Mouse (Mus musculus) large intestine, adult 2 months (tissue): ENCODE data around the gene Rhox2b. TPM values are rescaled to one million over a fixed set of nuclear protein-coding genes. Genes with fewer than 3 reads are reported as not detected.
"Not testable (repeated sequence)": the region's sequence is repeated elsewhere in the genome, so short reads cannot be mapped to it uniquely, and the experiment has no call there.

Experiments used
- DNase-seq: peaks from one replicate; pipeline ENCODE4 v3.0.0-alpha.2; 2012; ENCODE audit warnings: low read depth, low spot score
- WGBS: fragments of 180-500 bp; shearing (Covaris S2); methylation state at CpG from one replicate; pipeline ENCODE4 v1.1.7; 2018; 5-methylcytosine and 5-hydroxymethylcytosine counted together
- polyA plus RNA-seq: library from polyadenylated mRNA; depleted of rRNA; stranded (reverse); fragments of >200 nt; gene quantifications from 2 replicates; pipeline ENCODE4 v1.2.3, GENCODE M21; 2012; rRNA removed

Rhox2b gene
- polyA plus RNA-seq, result not detected in 2 replicates

GRCm38 (mm10) chrX:37411767-37412166 lies at the start of gene Rhox2b:
Gene Rhox2b (plus strand): TSS chrX:37412067.
- no CpG with 5 or more reads among the region's 9 CpGs for WGBS
- DNase-seq, result not testable (repeated sequence)

GRCm38 (mm10) chrX:37379728-37380127 lies 32.1 kb upstream of the Rhox2b start, which contains the start of gene Rhox3a2:
Gene Rhox3a2 (plus strand): TSS chrX:37380028.
- WGBS, result no CpG with 5 or more reads among the region's 1 CpGs
- not testable (repeated sequence) for DNase-seq

GRCm38 (mm10) chrX:37390548-37390947 lies 21.3 kb upstream of the Rhox2b start, which contains the start of gene Rhox4a2:
Gene Rhox4a2 (plus strand): TSS chrX:37390848.
- WGBS, result 90% methylated on average over 8 of the region's 16 CpGs
- DNase-seq, result not testable (repeated sequence)

- DNase-seq, result not testable (repeated sequence)
- 88% methylated on average over 15 of the region's 15 CpGs for WGBS
Measured at GRCm38 (mm10) chrX:37432194-37432593, 20.3 kb downstream of the Rhox2b start, which contains the start of gene Rhox4b. Gene Rhox4b (plus strand): TSS chrX:37432494.

- 92% methylated on average over 9 of the region's 10 CpGs for WGBS
- not testable (repeated sequence) for DNase-seq
Measured at GRCm38 (mm10) chrX:37453380-37453779, 41.5 kb downstream of the Rhox2b start, which contains the start of gene Rhox2c. Gene Rhox2c (plus strand): TSS chrX:37453680.

- WGBS, result 88% methylated on average over 3 of the region's 4 CpGs
- DNase-seq, result not testable (repeated sequence)
Measured at GRCm38 (mm10) chrX:37458285-37458684, 46.4 kb downstream of the Rhox2b start, which contains the start of gene Rhox3c. Gene Rhox3c (plus strand): TSS chrX:37458585.

Other genes with a start within 250 kb of the Rhox2b start
- not detected in 2 replicates for gene Akap14, start 243.2 kb upstream of the Rhox2b start, polyA plus RNA-seq
- 253 and 320 TPM in 2 replicates for gene Ndufa1, start 220.9 kb upstream of the Rhox2b start, polyA plus RNA-seq
- 2.8 and 3.3 TPM in 2 replicates for gene Rnf113a1, start 220.8 kb upstream of the Rhox2b start, polyA plus RNA-seq
- not detected in 2 replicates for gene Gm9, start 201.0 kb upstream of the Rhox2b start, polyA plus RNA-seq
- gene Rhox1, start 189.8 kb upstream of the Rhox2b start, polyA plus RNA-seq, result not detected in 2 replicates
- gene Rhox2a, start 167.1 kb upstream of the Rhox2b start, polyA plus RNA-seq, result not detected in 2 replicates
- gene Rhox3a, start 162.1 kb upstream of the Rhox2b start, polyA plus RNA-seq, result not detected in 2 replicates
- gene Rhox4a, start 146.7 kb upstream of the Rhox2b start, polyA plus RNA-seq, result not detected in 2 replicates
- not detected in 2 replicates for gene Rhox3a2, start 32.0 kb upstream of the Rhox2b start, polyA plus RNA-seq
- not detected in 2 replicates for gene Rhox4a2, start 21.2 kb upstream of the Rhox2b start, polyA plus RNA-seq
- not detected in 2 replicates for gene Rhox4b, start 20.4 kb downstream of the Rhox2b start, polyA plus RNA-seq
- gene Rhox2c, start 41.6 kb downstream of the Rhox2b start, polyA plus RNA-seq, result not detected in 2 replicates
- not detected in 2 replicates for gene Rhox3c, start 46.5 kb downstream of the Rhox2b start, polyA plus RNA-seq
- gene Rhox4c, start 68.3 kb downstream of the Rhox2b start, polyA plus RNA-seq, result not detected in 2 replicates
- gene Rhox2d, start 81.4 kb downstream of the Rhox2b start, polyA plus RNA-seq, result not detected in 2 replicates
- not detected in 2 replicates for gene Rhox4d, start 102.3 kb downstream of the Rhox2b start, polyA plus RNA-seq
- not detected in 2 replicates for gene Rhox2e, start 118.4 kb downstream of the Rhox2b start, polyA plus RNA-seq
- gene Rhox3e, start 130.0 kb downstream of the Rhox2b start, polyA plus RNA-seq, result not detected in 2 replicates
- gene Rhox4e, start 145.3 kb downstream of the Rhox2b start, polyA plus RNA-seq, result not detected in 2 replicates
- gene Rhox2f, start 159.3 kb downstream of the Rhox2b start, polyA plus RNA-seq, result not detected in 2 replicates
- not detected in 2 replicates for gene Rhox3f, start 168.9 kb downstream of the Rhox2b start, polyA plus RNA-seq
- not detected in 2 replicates for gene Rhox4f, start 195.6 kb downstream of the Rhox2b start, polyA plus RNA-seq
- not detected in 2 replicates for gene Rhox3g, start 216.5 kb downstream of the Rhox2b start, polyA plus RNA-seq
- not detected in 2 replicates for gene Rhox2g, start 231.4 kb downstream of the Rhox2b start, polyA plus RNA-seq
- not detected in 2 replicates for gene Rhox4g, start 239.3 kb downstream of the Rhox2b start, polyA plus RNA-seq